Mouse (Mus musculus): ENCODE measurements around the gene Dnajb1. TPM values are rescaled to one million over a fixed set of nuclear protein-coding genes. Genes with fewer than 3 reads are reported as not detected.

Gene Dnajb1
- total RNA-seq, 2 experiments from 2014 or later, result 10.3 to 11.7 TPM

GRCm38 (mm10) chr8:83656043-83656442 lies 48.0 kb downstream of the Dnajb1 start:
- no peak for DNase-seq

- no peak for DNase-seq
These were observed 48.7 kb downstream of the Dnajb1 start for GRCm38 (mm10) chr8:83656484-83657246.

- no peak for DNase-seq
These were observed 52.6 kb downstream of the Dnajb1 start for GRCm38 (mm10) chr8:83660545-83660944.

- DNase-seq, result peak; percentile 32
These were observed 53.1 kb downstream of the Dnajb1 start for GRCm38 (mm10) chr8:83660995-83661680.

Other genes starting within 250 kb of the Dnajb1 start
- gene Clgn, start 218.3 kb upstream of the Dnajb1 start, total RNA-seq (2021), result under 1 TPM in 1 of 2 experiments, not detected in 1; 0.05 TPM
- gene Scoc, start 149.8 kb upstream of the Dnajb1 start, total RNA-seq (2021), result 10 to 100 TPM; 42.5 to 47.1 TPM
- gene Olfr370, start 72.4 kb upstream of the Dnajb1 start, total RNA-seq (2021), result not detected
- gene Ndufb7, start 41.5 kb upstream of the Dnajb1 start, total RNA-seq (2021), result 100 to 1,000 TPM; 408 to 467 TPM
- gene Tecr, start 222 bp upstream of the Dnajb1 start, total RNA-seq (2021), result 100 to 1,000 TPM; 422 to 448 TPM
- gene Gipc1, start 44.5 kb downstream of the Dnajb1 start, total RNA-seq (2021), result 10 to 100 TPM; 28.0 to 34.5 TPM
- under 1 TPM; 0.14 to 0.38 TPM for gene Ptger1, start 58.5 kb downstream of the Dnajb1 start, total RNA-seq (2021)
- gene Pkn1, start 91.0 kb downstream of the Dnajb1 start, total RNA-seq (2021), result 10 to 100 TPM; 53.4 to 54.7 TPM
- 10 to 100 TPM; 19.4 to 20.6 TPM for gene Ddx39, start 107.0 kb downstream of the Dnajb1 start, total RNA-seq (2021)
- 10 to 100 TPM; 40.6 to 59.8 TPM for gene Adgre5, start 133.1 kb downstream of the Dnajb1 start, total RNA-seq (2021)